Mouse (Mus musculus): Measurements from ENCODE around the gene Tmem253.

DNA sequence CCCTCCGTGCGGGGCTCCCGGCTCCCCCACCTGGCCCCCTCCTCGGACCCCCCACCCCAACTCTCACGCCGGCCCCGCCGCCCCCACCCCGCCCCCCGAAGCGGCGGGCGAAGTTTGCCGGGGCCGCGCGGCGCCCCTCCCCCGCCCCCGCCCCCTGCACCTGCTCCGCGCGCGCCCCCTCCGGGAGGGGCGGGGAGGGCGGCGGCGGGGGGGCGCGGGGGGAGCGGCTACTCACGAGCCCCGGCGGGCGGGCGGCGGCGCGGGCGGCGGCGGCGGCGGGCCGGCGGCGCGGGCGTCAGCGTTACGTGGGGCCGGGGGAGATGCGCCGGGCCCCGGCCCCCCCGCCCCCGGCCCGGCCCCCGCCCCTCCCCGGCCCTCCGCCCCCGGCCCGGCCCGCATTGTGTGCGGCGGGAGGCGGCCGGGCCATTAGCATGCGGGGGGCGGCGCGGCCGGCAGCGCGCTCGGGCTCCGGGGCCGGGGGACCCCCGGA lies 1.1 kb upstream of the Tmem253 start:
- TF ChIP-seq CTCF (IDR thresholded peaks at IDR 0.05; ENCODE audit: low read depth, low read length) (no peak), POLR2A (IDR thresholded peaks at IDR 0.05; ENCODE audit: borderline replicate concordance, low read depth, low read length) (no peak)
